Mouse (Mus musculus): Measurements from ENCODE around the gene Cabs1. TPM values are rescaled to one million over a fixed set of nuclear protein-coding genes. Genes with fewer than 3 reads are reported as not detected.

Cabs1 gene
- total RNA-seq (2015; ENCODE audit: low replicate concordance) (not detected in 2 replicates), total RNA-seq (2017; ENCODE audit: low replicate concordance) (not detected in 2 replicates)

GRCm38 (mm10) chr5:87979139-87979538 is at the start of gene Cabs1:
Gene Cabs1, plus strand, starts transcription at chr5:87979439.
- ATAC-seq (replicated peaks; ENCODE audit: low FRiP score, poor library complexity, severe bottlenecking): no peak

- ATAC-seq (replicated peaks; ENCODE audit: low FRiP score, poor library complexity, severe bottlenecking): no peak
Measured at GRCm38 (mm10) chr5:87931603-87932002, 47.6 kb upstream of the Cabs1 start.

- ATAC-seq (replicated peaks; ENCODE audit: low FRiP score, poor library complexity, severe bottlenecking): no peak
Measured at GRCm38 (mm10) chr5:87940752-87941151, 38.5 kb upstream of the Cabs1 start.

GRCm38 (mm10) chr5:87942515-87942914 is 36.7 kb upstream of the Cabs1 start:
- no peak for ATAC-seq (replicated peaks; ENCODE audit: low FRiP score, poor library complexity, severe bottlenecking)

GRCm38 (mm10) chr5:87951836-87952235 is 27.4 kb upstream of the Cabs1 start:
- ATAC-seq (replicated peaks; ENCODE audit: low FRiP score, poor library complexity, severe bottlenecking): no peak

- ATAC-seq (replicated peaks; ENCODE audit: low FRiP score, poor library complexity, severe bottlenecking): no peak
Measured at GRCm38 (mm10) chr5:87969201-87969600, 10.0 kb upstream of the Cabs1 start, which contains the start of the genes 2310003L06Rik and Gm28434. Gene 2310003L06Rik, plus strand, starts transcription at chr5:87969459. Gene Gm28434, plus strand, starts transcription at chr5:87969517.

- no peak for ATAC-seq (replicated peaks; ENCODE audit: low FRiP score, poor library complexity, severe bottlenecking)
Measured at GRCm38 (mm10) chr5:87982468-87983214, 3.4 kb downstream of the Cabs1 start.

- no peak for ATAC-seq (replicated peaks; ENCODE audit: low FRiP score, poor library complexity, severe bottlenecking)
Measured at GRCm38 (mm10) chr5:88002249-88002648, 23.0 kb downstream of the Cabs1 start, which contains the start of gene Smr3a. Gene Smr3a, plus strand, starts transcription at chr5:88002549.

GRCm38 (mm10) chr5:88005241-88005640 is 26.0 kb downstream of the Cabs1 start:
- ATAC-seq (replicated peaks; ENCODE audit: low FRiP score, poor library complexity, severe bottlenecking): no peak

Other genes starting within 250 kb of the Cabs1 start
- gene Csn1s2a, start 204.9 kb upstream of the Cabs1 start, total RNA-seq (2015; ENCODE audit: low replicate concordance): not detected in 2 replicates
- not detected in 2 replicates for gene Csn1s2a, start 204.9 kb upstream of the Cabs1 start, total RNA-seq (2017; ENCODE audit: low replicate concordance)
- not detected in 2 replicates for gene Csn1s2b, start 171.4 kb upstream of the Cabs1 start, total RNA-seq (2015; ENCODE audit: low replicate concordance)
- gene Csn1s2b, start 171.4 kb upstream of the Cabs1 start, total RNA-seq (2017; ENCODE audit: low replicate concordance): not detected in 2 replicates
- not detected in 2 replicates for gene Prr27, start 153.8 kb upstream of the Cabs1 start, total RNA-seq (2015; ENCODE audit: low replicate concordance)
- not detected in 2 replicates for gene Prr27, start 153.8 kb upstream of the Cabs1 start, total RNA-seq (2017; ENCODE audit: low replicate concordance)
- gene Odam, start 94.4 kb upstream of the Cabs1 start, total RNA-seq (2015; ENCODE audit: low replicate concordance): not detected in 2 replicates
- gene Odam, start 94.4 kb upstream of the Cabs1 start, total RNA-seq (2017; ENCODE audit: low replicate concordance): not detected in 2 replicates
- not detected in 2 replicates for gene Csn3, start 53.9 kb upstream of the Cabs1 start, total RNA-seq (2015; ENCODE audit: low replicate concordance)
- gene Csn3, start 53.9 kb upstream of the Cabs1 start, total RNA-seq (2017; ENCODE audit: low replicate concordance): not detected in 2 replicates
- not detected in 2 replicates for gene 2310003L06Rik, start 10.0 kb upstream of the Cabs1 start, total RNA-seq (2015; ENCODE audit: low replicate concordance)
- gene 2310003L06Rik, start 10.0 kb upstream of the Cabs1 start, total RNA-seq (2017; ENCODE audit: low replicate concordance): not detected in 2 replicates
- gene Gm28434, start 9.9 kb upstream of the Cabs1 start, total RNA-seq (2015; ENCODE audit: low replicate concordance): not detected in 2 replicates
- gene Gm28434, start 9.9 kb upstream of the Cabs1 start, total RNA-seq (2017; ENCODE audit: low replicate concordance): not detected in 2 replicates
- gene Smr3a, start 23.1 kb downstream of the Cabs1 start, total RNA-seq (2015; ENCODE audit: low replicate concordance): not detected in 2 replicates
- not detected in 2 replicates for gene Smr3a, start 23.1 kb downstream of the Cabs1 start, total RNA-seq (2017; ENCODE audit: low replicate concordance)
- gene Smr2, start 107.1 kb downstream of the Cabs1 start, total RNA-seq (2015; ENCODE audit: low replicate concordance): not detected in 2 replicates
- gene Smr2, start 107.1 kb downstream of the Cabs1 start, total RNA-seq (2017; ENCODE audit: low replicate concordance): not detected in 2 replicates
- not detected in 2 replicates for gene Gm11116, start 132.1 kb downstream of the Cabs1 start, total RNA-seq (2015; ENCODE audit: low replicate concordance)
- gene Gm11116, start 132.1 kb downstream of the Cabs1 start, total RNA-seq (2017; ENCODE audit: low replicate concordance): not detected in 2 replicates
- not detected in 2 replicates for gene Gm11115, start 174.7 kb downstream of the Cabs1 start, total RNA-seq (2015; ENCODE audit: low replicate concordance)
- gene Gm11115, start 174.7 kb downstream of the Cabs1 start, total RNA-seq (2017; ENCODE audit: low replicate concordance): not detected in 2 replicates

All from erythroblast, adult 5-6 weeks (primary cell).